Mouse (Mus musculus): ENCODE measurements around the gene Hs6st1.

Hs6st1 gene

GRCm38 (mm10) chr1:36129126-36129525, 60.9 kb downstream of the Hs6st1 start:
- peak in 1 of 2 experiments; percentile 37 for DNase-seq (ENCODE audit: low spot score in 2 of 2)

GRCm38 (mm10) chr1:36129881-36130280, 61.7 kb downstream of the Hs6st1 start:
- no peak for DNase-seq (ENCODE audit: low spot score in 2 of 2)

GRCm38 (mm10) chr1:36130307-36131035, 62.3 kb downstream of the Hs6st1 start:
- peak; percentile 79 to 80 for DNase-seq (ENCODE audit: low spot score in 2 of 2)

DNA sequence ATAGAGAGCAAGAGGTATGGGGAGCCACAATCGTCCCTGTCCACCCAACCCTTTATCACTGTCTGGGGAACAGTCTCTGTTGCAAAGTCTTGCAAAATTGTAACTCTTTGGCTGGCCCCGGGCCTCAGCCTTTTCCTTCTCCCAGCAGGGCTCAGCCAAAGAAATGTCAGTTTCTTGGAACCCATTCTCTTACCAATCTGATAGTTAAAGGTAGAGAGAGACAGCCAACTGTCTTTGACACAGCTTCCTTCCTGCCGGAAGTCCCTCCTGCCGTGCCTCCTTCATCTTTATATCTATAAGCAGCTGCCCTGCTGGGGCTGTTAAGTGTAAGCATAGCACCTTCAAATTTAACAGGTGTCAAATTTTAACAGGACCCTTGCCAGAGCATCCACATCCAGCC, 63.0 kb downstream of the Hs6st1 start:
- DNase-seq (ENCODE audit: low spot score in 2 of 2), result peak in 1 of 2 experiments; percentile 25

DNA sequence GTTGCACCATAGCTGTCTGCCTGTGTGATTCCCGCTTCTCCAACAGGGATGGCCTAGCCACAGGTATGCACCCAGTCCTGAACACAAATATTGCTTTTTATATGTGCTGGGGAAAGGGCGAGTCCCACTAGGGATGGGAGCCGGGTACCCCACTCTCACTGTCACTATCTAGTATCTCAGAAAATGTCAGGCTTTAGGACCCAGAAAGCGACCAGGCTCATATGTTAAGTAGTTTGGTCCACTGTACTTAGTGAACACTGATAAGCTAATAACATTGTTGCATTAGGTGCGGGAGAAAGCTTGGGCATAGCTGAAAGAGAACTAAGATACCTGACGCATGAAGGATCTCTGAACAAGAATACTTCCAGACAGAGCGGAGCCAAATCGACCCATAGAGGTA, 63.6 kb downstream of the Hs6st1 start:
- peak in 1 of 2 experiments; percentile 45 for DNase-seq (ENCODE audit: low spot score in 2 of 2)

DNA sequence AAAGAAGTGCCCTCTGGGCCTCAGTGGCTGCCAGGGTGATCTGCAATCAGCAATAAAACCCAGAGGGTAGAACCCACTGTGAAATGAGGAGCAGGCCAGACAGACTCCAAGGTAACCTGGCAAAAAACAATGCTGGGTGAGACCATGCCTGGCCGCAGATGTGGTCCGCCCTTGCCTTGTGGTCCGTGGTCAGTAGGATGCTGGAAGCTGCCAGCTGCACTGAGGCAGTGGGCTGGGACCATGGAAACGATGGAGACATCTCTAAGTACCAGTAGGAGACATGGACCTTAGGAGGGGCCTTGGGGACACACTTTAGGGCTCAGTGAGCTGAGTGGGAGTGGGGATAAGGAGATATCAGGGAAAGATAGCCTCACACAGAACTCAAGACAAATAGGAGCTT, 64.0 kb downstream of the Hs6st1 start:
- DNase-seq (ENCODE audit: low spot score in 2 of 2), result no peak

DNA sequence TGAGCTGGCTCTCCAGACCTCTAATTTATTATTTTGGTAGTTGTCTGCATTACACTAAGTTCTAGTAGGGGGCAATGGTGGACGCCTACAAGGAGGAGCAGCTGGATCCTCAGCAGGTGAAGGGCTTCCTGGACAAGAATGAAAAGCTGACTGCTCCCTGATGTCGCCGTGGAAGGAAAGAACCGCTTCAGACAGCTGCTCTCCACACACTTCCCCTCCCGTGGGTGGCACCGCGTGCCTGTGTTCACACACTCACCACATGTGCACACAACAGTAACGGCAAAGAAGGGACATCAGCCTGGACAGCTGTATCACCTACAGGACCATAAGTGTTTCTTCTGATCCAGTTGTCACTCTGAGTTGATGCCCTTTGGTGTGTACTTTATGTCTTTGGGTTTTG, 64.8 kb downstream of the Hs6st1 start:
- peak in 1 of 2 experiments; percentile 35 for DNase-seq (ENCODE audit: low spot score in 2 of 2)

GRCm38 (mm10) chr1:36133647-36134046, 65.4 kb downstream of the Hs6st1 start:
- DNase-seq (ENCODE audit: low spot score in 2 of 2), result no peak

DNA sequence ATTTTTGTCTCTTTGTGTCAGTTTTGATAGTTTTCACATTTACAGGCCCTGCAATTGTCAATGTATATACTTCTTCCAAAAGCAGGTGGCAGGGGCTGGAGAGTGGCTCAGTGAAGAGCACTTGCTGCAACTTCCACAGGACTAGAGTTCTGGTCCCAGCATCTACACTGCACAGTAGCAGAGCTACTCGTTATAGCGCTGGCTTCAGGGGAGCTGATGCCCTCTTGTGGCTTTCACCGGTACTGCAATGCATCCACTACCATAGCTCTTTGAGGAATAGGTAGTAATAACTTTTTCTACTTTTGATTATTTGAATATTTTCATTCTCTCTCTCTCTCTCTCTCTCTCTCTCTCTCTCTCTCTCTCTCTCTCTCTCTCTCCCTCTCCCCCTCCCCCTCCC, 66.4 kb downstream of the Hs6st1 start:
- peak; percentile 85 to 94 for DNase-seq (ENCODE audit: low spot score in 2 of 2)

- no peak for DNase-seq (ENCODE audit: low spot score in 2 of 2)
These were observed 72.1 kb downstream of the Hs6st1 start for GRCm38 (mm10) chr1:36140311-36140710.

DNA sequence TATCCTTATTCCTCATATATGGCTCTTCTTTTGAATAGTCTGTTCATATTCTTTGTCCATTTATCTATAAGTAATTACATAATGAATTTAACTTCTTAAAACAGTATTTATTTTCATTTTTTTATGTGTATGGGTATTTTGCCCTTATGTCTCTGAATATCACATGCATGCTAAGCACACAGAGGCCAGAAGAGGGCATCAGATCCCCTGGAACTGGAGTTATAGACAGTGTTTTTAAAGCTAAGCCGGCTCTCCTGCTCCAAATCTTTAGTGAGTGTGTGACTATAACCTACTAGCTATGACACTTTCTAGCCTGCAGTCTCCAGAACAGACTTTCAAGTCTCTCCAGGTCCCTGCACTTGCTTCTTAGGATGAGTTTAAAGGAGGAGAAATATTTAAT, 76.8 kb downstream of the Hs6st1 start:
- DNase-seq (ENCODE audit: low spot score in 2 of 2), result no peak

GRCm38 (mm10) chr1:36148809-36149208, 80.6 kb downstream of the Hs6st1 start:
- DNase-seq (ENCODE audit: low spot score in 2 of 2), result no peak

GRCm38 (mm10) chr1:36149411-36149810, 81.2 kb downstream of the Hs6st1 start:
- peak; percentile 50 to 77 for DNase-seq (ENCODE audit: low spot score in 2 of 2)
